Mouse (Mus musculus) heart, adult 2 months (tissue): ENCODE data around the gene Flg2.

ENCODE experiments used
- CTCF ChIP-seq: fragments of 200-600 bp; IDR thresholded peaks from 2 replicates; pipeline ENCODE4 v1.8.1; 2022; ENCODE audit warnings: antibody characterized with exemption, mild to moderate bottlenecking, moderate library complexity
- POLR2A ChIP-seq: fragments of 200-500 bp; IDR thresholded peaks from 2 replicates; pipeline ENCODE4 v1.6.1; 2011; ENCODE audit warnings: mild to moderate bottlenecking, low read depth, low read length, control low read depth; ENCODE audit not compliant: insufficient read depth

- TF ChIP-seq POLR2A (no peak), CTCF (no peak)
These were observed 5.4 kb downstream of the Flg2 start for GRCm38 (mm10) chr3:93202499-93202898.
